Mouse (Mus musculus) T-cell, adult 66 days (primary cell): ENCODE measurements around the gene Ints6l. TPM values are rescaled to one million over a fixed set of nuclear protein-coding genes. Genes with fewer than 3 reads are reported as not detected.

ENCODE experiments used
- total RNA-seq, 2 experiments: library from RNA; stranded (reverse); gene quantifications; 3 replicates in 1 of 2; 4 replicates in 1 of 2; pipeline ENCODE4 v1.2.4; 2023

The Ints6l gene
- 10 to 100 TPM; 48.0 to 50.9 TPM for total RNA-seq

GRCm38 (mm10) chrX:56454671-56455371, at the start of gene Ints6l:
TSS of gene Ints6l (plus strand) at chrX:56454857.

GRCm38 (mm10) chrX:56447524-56448015, 7.1 kb upstream of the Ints6l start, which contains the start of gene Gm2174:
TSS of gene Gm2174 (plus strand) at chrX:56447965.

DNA sequence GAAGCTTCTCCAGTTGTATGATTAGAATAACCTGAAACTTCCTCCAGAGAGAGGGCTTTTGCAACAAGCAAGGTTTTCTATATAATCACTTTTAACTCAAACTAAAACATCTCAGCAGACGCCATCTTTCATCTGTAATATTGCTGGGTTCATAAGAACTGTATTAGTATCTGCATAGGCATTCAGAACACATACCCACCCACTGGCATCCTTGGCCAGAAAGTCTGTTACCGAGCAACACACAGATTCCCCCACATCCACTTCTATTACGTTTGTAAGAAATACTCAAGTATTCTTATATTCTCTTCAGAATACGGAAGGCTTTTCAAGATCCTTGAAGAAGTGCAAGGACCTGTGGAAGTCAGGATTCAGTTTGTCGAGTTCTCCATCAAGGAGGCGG, 69.8 kb downstream of the Ints6l start, which contains the start of gene Gm10477:
Gm10477 (plus strand) TSS at position 301 of the 400 bp plus-strand sequence.

DNA sequence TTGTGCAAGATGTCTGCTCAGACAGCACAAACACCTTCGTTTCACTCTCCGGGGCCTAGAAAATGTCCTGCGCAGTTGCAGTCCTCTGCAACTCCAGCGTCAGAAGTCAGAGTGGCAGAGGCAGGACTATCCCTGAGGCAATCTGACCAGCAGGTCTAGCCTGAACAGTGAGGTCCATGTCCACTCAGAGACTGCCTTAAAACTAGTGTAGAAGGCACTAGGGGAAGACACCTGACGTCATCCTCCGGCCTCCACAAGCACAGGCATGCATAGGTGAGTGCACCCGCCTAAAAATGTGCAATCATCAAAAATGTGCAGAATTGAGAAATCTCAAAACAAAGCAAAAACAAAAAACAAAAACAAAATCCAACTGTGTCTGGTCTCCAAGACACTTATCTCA, 94.8 kb downstream of the Ints6l start, which contains the start of gene Gm648:
Gm648 (minus strand) TSS at position 101 of the 400 bp plus-strand sequence.

Other genes with a start within 250 kb of the Ints6l start
- not detected for gene Gm773, start 242.0 kb upstream of the Ints6l start, total RNA-seq
- under 1 TPM; 0.29 to 0.53 TPM for gene Zfp449, start 108.5 kb upstream of the Ints6l start, total RNA-seq
- gene Smim10l2a, start 80.3 kb upstream of the Ints6l start, total RNA-seq: under 1 TPM; 0.62 to 0.96 TPM
- gene Gm2174, start 6.9 kb upstream of the Ints6l start, total RNA-seq: not detected
- gene Gm10477, start 69.9 kb downstream of the Ints6l start, total RNA-seq: not detected
- not detected for gene Gm648, start 94.7 kb downstream of the Ints6l start, total RNA-seq
- gene Mmgt1, start 143.2 kb downstream of the Ints6l start, total RNA-seq: 10 to 100 TPM; 11.3 to 11.4 TPM
- gene Slc9a6, start 154.9 kb downstream of the Ints6l start, total RNA-seq: 10 to 100 TPM; 14.3 to 15.9 TPM